Mouse (Mus musculus): ENCODE measurements around the gene Card14.

DNA sequence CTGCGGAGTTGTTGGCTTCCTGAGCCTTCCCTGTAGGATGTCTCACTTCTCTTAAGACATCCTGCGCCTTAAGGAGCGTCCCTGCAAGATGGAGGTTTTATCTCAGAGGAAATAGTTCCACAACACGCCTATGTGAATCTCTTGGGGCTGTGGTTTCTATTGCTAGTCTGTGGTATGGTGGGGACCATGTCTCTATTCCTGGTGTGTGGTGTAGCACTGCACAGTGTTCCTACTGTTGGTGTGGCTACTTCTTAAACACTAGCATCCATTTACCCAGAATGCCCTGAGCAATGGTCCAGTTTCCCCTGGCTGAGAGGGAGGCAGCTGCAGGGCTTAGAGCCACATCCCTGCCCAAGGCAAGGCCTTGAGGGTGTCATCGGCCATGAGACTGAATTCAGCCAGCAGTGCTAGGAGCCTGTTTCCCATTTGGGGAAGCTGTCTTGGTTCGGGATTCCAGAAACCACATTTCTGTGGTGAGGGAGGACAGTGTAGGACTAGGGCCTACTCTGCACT, 74.8 kb downstream of the Card14 start:
- no peak for TF ChIP-seq ZNF384 (IDR thresholded peaks at IDR 0.05; ENCODE audit: low read depth, low read length)
- TF ChIP-seq HCFC1 (IDR thresholded peaks at IDR 0.05; ENCODE audit: borderline replicate concordance, insufficient read depth, low read length), result no peak
- TF ChIP-seq CHD2 (IDR thresholded peaks at IDR 0.05; ENCODE audit: low read depth, low read length), result no peak
- TF ChIP-seq MAFK (IDR thresholded peaks at IDR 0.05; ENCODE audit: insufficient read depth, low read depth, low read length), result no peak
- no peak for TF ChIP-seq ZC3H11A (IDR thresholded peaks at IDR 0.05; ENCODE audit: borderline replicate concordance, low read depth, low read length)
